Mouse (Mus musculus): ENCODE results near the gene Gbp10. TPM values are rescaled to one million over a fixed set of nuclear protein-coding genes. Genes with fewer than 3 reads are reported as not detected.

The Gbp10 gene
- 0.35 and 0.56 TPM in 2 replicates for polyA plus RNA-seq (2015; fragmentation: Nextera tagmentation; extraction: Ambion mirVana)

DNA sequence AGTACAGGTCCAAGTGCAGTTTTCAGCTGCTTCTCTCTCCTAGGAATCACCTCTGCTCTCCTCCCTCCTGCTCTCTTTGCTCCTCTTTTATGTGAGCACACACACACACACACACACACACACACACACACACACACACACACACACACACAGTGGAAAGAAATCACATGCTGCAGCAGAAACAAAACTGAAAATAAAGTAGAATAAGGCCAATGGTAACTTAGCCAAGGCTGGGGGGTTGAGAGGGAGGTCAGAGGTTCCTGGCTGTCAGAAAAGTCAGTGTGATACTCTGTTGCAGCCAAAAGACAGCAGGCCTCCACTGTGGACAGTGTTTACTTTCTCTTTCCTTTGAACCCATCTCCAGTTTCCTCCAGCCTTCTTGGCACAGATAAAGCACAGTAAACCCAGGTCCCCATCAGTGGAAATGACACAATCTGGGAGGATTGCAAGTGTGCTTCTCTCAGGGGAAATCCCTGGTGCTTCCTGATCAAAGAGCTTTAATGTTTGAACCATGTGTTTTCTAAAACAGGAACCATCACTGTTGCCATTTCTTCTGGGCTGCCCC, at the start of gene Gbp10:
Gene Gbp10 (minus strand): TSS at position 51 of the 565 bp plus-strand sequence.

Other genes starting within 250 kb of the Gbp10 start
- gene Gbp9, start 100.0 kb downstream of the Gbp10 start, polyA plus RNA-seq (2015; fragmentation: Nextera tagmentation; extraction: Ambion mirVana) = 3.5 and 4.3 TPM in 2 replicates
- 0.39 and 0.51 TPM in 2 replicates for gene Gbp8, start 100.0 kb downstream of the Gbp10 start, polyA plus RNA-seq (2015; fragmentation: Nextera tagmentation; extraction: Ambion mirVana)
- 0.69 and 0.95 TPM in 2 replicates for gene Gbp4, start 99.9 kb downstream of the Gbp10 start, polyA plus RNA-seq (2015; fragmentation: Nextera tagmentation; extraction: Ambion mirVana)
- not detected in 2 replicates for gene Gm43302, start 54.2 kb upstream of the Gbp10 start, polyA plus RNA-seq (2015; fragmentation: Nextera tagmentation; extraction: Ambion mirVana)
- gene Gbp6, start 54.2 kb upstream of the Gbp10 start, polyA plus RNA-seq (2015; fragmentation: Nextera tagmentation; extraction: Ambion mirVana) = 2.7 and 2.8 TPM in 2 replicates
- 2.0 and 2.3 TPM in 2 replicates for gene Lrrc8b, start 176.2 kb upstream of the Gbp10 start, polyA plus RNA-seq (2015; fragmentation: Nextera tagmentation; extraction: Ambion mirVana)